Mouse (Mus musculus): ENCODE results near the gene Kctd21.

- TF ChIP-seq CTCF (IDR thresholded peaks at IDR 0.05; ENCODE audit: extremely low read depth, insufficient read length, insufficient replicate concordance, low read depth, low read length) (no peak), POLR2A (IDR thresholded peaks at IDR 0.05; ENCODE audit: low read depth, low read length) (no peak)
Measured at GRCm38 (mm10) chr7:97324342-97324741, 7.8 kb upstream of the Kctd21 start.

All from small intestine, adult 2 months (tissue).